Mouse (Mus musculus) lung, adult 2 months (tissue): Measurements from ENCODE around the gene Mrpl36. TPM values are rescaled to one million over a fixed set of nuclear protein-coding genes. Genes with fewer than 3 reads are reported as not detected.
A peak's percentile ranks its signal among the peaks of the same experiment; 100 is the strongest.

Experiments used
- DNase-seq: peaks from one replicate; pipeline ENCODE4 v3.0.0; 2022
- H3K4me1 ChIP-seq: fragments of 200-500 bp; 2 replicates; pipeline ENCODE4 v1.6.1; 2011; ENCODE audit warnings: low read length; ENCODE audit not compliant: control insufficient read depth, insufficient read depth
- H3K4me3 ChIP-seq: fragments of 200-500 bp; replicated peaks from 2 replicates; pipeline ENCODE3; 2011; ENCODE audit warnings: low read depth, mild to moderate bottlenecking, control low read depth, low read length; ENCODE audit errors: extremely low read depth
- CTCF ChIP-seq: fragments of 200-500 bp; IDR thresholded peaks from 2 replicates; pipeline ENCODE4 v1.5.1; 2011; ENCODE audit warnings: mild to moderate bottlenecking, low read length, control low read depth; ENCODE audit not compliant: insufficient read depth
- POLR2A ChIP-seq: fragments of 200-500 bp; IDR thresholded peaks from 2 replicates; pipeline ENCODE4 v1.6.1; 2011; ENCODE audit warnings: low read depth, mild to moderate bottlenecking, control low read depth, low read length, borderline replicate concordance; ENCODE audit errors: extremely low read depth
- WGBS: fragments of 180-500 bp; shearing (Covaris S2); methylation state at CpG from one replicate; pipeline ENCODE4 v1.1.7; 2018; 5-methylcytosine and 5-hydroxymethylcytosine counted together
- polyA plus RNA-seq: library from polyadenylated mRNA; depleted of rRNA; stranded (reverse); fragments of >200 nt; gene quantifications from 2 replicates; pipeline ENCODE4 v1.2.3, GENCODE M21; 2012

Mrpl36 gene
- polyA plus RNA-seq, 1 experiment: 79.2 TPM

GRCm38 (mm10) chr13:73306085-73306410 lies 22.3 kb upstream of the Mrpl36 start:
- no peak overlapping the region for H3K4me3 ChIP-seq
- no peak for DNase-seq
- WGBS: 58% methylated on average over 4 of the region's 4 CpGs
- H3K4me1 ChIP-seq: no peaks in the 10 kb centered on the region
- TF ChIP-seq POLR2A: no peak
- TF ChIP-seq CTCF: no peak

- H3K4me3 ChIP-seq: no peak overlapping the region
- DNase-seq: no peak
- H3K4me1 ChIP-seq: no peaks in the 10 kb centered on the region
- TF ChIP-seq POLR2A: no peak
- TF ChIP-seq CTCF: no peak
- 79% methylated on average over 4 of the region's 4 CpGs for WGBS
These were observed 21.9 kb upstream of the Mrpl36 start for GRCm38 (mm10) chr13:73306430-73306829.

GRCm38 (mm10) chr13:73310183-73310929 lies 18.0 kb upstream of the Mrpl36 start:
- no peaks in the 10 kb centered on the region for H3K4me1 ChIP-seq
- H3K4me3 ChIP-seq: no peak overlapping the region
- WGBS: 15% methylated on average over 8 of the region's 8 CpGs
- DNase-seq: peak; percentile 31
- TF ChIP-seq POLR2A (no peak), CTCF (peak; percentile 61)

- Histone ChIP-seq H3K4me1 (no peaks in the 10 kb centered on the region), H3K4me3 (no peak overlapping the region)
- WGBS: 96% methylated on average over 4 of the region's 4 CpGs
- DNase-seq: no peak
- no peak for TF ChIP-seq CTCF
- TF ChIP-seq POLR2A: no peak
These were observed 8.3 kb upstream of the Mrpl36 start for GRCm38 (mm10) chr13:73320048-73320447.

GRCm38 (mm10) chr13:73322626-73323025 lies 5.7 kb upstream of the Mrpl36 start:
- WGBS: 87% methylated on average over 10 of the region's 10 CpGs
- TF ChIP-seq CTCF: no peak
- no peak for TF ChIP-seq POLR2A
- DNase-seq: no peak
- Histone ChIP-seq H3K4me3 (no peak overlapping the region), H3K4me1 (no peaks in the 10 kb centered on the region)

GRCm38 (mm10) chr13:73323406-73323805 lies 4.9 kb upstream of the Mrpl36 start:
- no peaks in the 10 kb centered on the region for H3K4me1 ChIP-seq
- 92% methylated on average over 4 of the region's 4 CpGs for WGBS
- no peak overlapping the region for H3K4me3 ChIP-seq
- TF ChIP-seq POLR2A (no peak), CTCF (no peak)
- no peak for DNase-seq

GRCm38 (mm10) chr13:73330844-73331501 lies 2.7 kb downstream of the Mrpl36 start:
- under 1% methylated on average over 42 of the region's 42 CpGs for WGBS
- Histone ChIP-seq H3K4me3 (peak overlapping the region; percentile 87), H3K4me1 (peaks cover 12% of the 10 kb centered on the region)
- DNase-seq: peak; percentile 89
- TF ChIP-seq CTCF: no peak
- peak; percentile 69; the same call in 1 of the 2 replicates for TF ChIP-seq POLR2A

- Histone ChIP-seq H3K4me3 (no peak overlapping the region), H3K4me1 (peaks cover 12% of the 10 kb centered on the region)
- no peak for DNase-seq
- TF ChIP-seq CTCF: no peak
- TF ChIP-seq POLR2A: no peak
- 46% methylated on average over 3 of the region's 3 CpGs for WGBS
These were observed 3.4 kb downstream of the Mrpl36 start for GRCm38 (mm10) chr13:73331736-73332135.

GRCm38 (mm10) chr13:73336753-73337152 lies 8.4 kb downstream of the Mrpl36 start:
- no peak for DNase-seq
- TF ChIP-seq POLR2A (no peak), CTCF (no peak)
- H3K4me1 ChIP-seq: peaks cover 2% of the 10 kb centered on the region; the same call in 1 of the 2 replicates
- WGBS: 50% methylated on average over 7 of the region's 7 CpGs
- H3K4me3 ChIP-seq: no peak overlapping the region
